ENCODE assay signal across 12 mouse cellular contexts in genomic region chr11:50739453-50739852, GRCm38 (mm10).
DNase-seq lines count a peak whose midpoint lies in the region; ATAC-seq and TF ChIP-seq lines count a peak whose summit lies in the region.
"Had no signal": no experiment of that assay in that cellular context is flagged by ENCODE, and none has a peak within 500 bp of the region (broad histone marks: within the 10 kb centered on the region; RNA-seq: fewer than 3 reads in every experiment).

No protein-coding gene starts in this region.

- no peaks in the 10 kb centered on the region for H3K27me3 ChIP-seq in kidney, adult 2 months (replicated peaks; ENCODE audit: control insufficient read depth, insufficient read depth, low read length)
- no peaks in the 10 kb centered on the region for H3K27me3 ChIP-seq in kidney, embryonic 16.5 days (ENCODE audit: insufficient read depth, low read length)
- H3K27me3 ChIP-seq: heart, embryonic 15.5 days had no signal

- peaks cover 4% of the 10 kb centered on the region; the same call in 1 of the 2 replicates for H3K4me1 ChIP-seq in kidney, adult 2 months (ENCODE audit: control insufficient read depth, insufficient read depth, low read length)
- H3K4me1 ChIP-seq in kidney, embryonic 16.5 days (ENCODE audit: insufficient read depth, low read length), result no peaks in the 10 kb centered on the region

- ATAC-seq in kidney, embryonic 16.5 days (ENCODE audit: low FRiP score, low TSS enrichment), result no peak
- ATAC-seq in erythroblast, adult 5-6 weeks (replicated peaks; ENCODE audit: low FRiP score, poor library complexity, severe bottlenecking), result no peak

- DNase-seq in embryo, embryonic 10 days (ENCODE audit: low spot score), result peak; percentile 30
- no peak for DNase-seq in embryo, embryonic 9.5 days (ENCODE audit: extremely low spot score)
- peak; percentile 58 for DNase-seq in kidney, adult 2 months
- peak; percentile 40 to 72 for DNase-seq in heart, adult 9 months (ENCODE audit: low spot score in 2 of 2)
- DNase-seq in kidney, postnatal 10 days, result peak; percentile 16
- no peak for DNase-seq in left cerebral cortex, adult 8-10 months (ENCODE audit: low spot score in 2 of 2)
- DNase-seq: lung, embryonic 14.5 days had no signal

- H3K4me2 ChIP-seq in kidney, embryonic 16.5 days (replicated peaks; ENCODE audit: low read depth, low read length), result no peak overlapping the region
- H3K4me2 ChIP-seq: heart, embryonic 15.5 days; lung, embryonic 14.5 days had no signal

- H3K27ac ChIP-seq in kidney, adult 2 months (ENCODE audit: insufficient read depth, low read depth, low read length), result no peak overlapping the region
- no peak overlapping the region for H3K27ac ChIP-seq in kidney, embryonic 16.5 days (ENCODE audit: low read length)
- H3K27ac ChIP-seq: heart, embryonic 15.5 days had no signal

- WGBS in kidney, adult 2 months, result 25% methylated on average over 10 of the region's 10 CpGs
- WGBS in kidney, embryonic 16.5 days, result 35% methylated on average over 10 of the region's 10 CpGs

- H3K36me3 ChIP-seq in kidney, adult 2 months (ENCODE audit: control insufficient read depth, insufficient read depth, low read length), result no peaks in the 10 kb centered on the region
- no peaks in the 10 kb centered on the region for H3K36me3 ChIP-seq in kidney, embryonic 16.5 days (ENCODE audit: insufficient read depth, low read length)
- H3K36me3 ChIP-seq: heart, embryonic 15.5 days had no signal

- H3K9me3 ChIP-seq in kidney, embryonic 16.5 days (ENCODE audit: low read length), result no peaks in the 10 kb centered on the region
- H3K9me3 ChIP-seq: heart, embryonic 15.5 days had no signal

- TF ChIP-seq CTCF in kidney, adult 2 months (conservative IDR thresholded peaks at IDR 0.05; ENCODE audit: insufficient read depth, insufficient read length, low read depth, low read length), result no peak

- H3K4me3 ChIP-seq in kidney, adult 2 months (ENCODE audit: insufficient read depth, low read depth, low read length), result no peak overlapping the region
- no peak overlapping the region for H3K4me3 ChIP-seq in kidney, embryonic 16.5 days (ENCODE audit: low read length)
- H3K4me3 ChIP-seq: erythroblast, embryonic 14.5 days; heart, embryonic 15.5 days; myocyte had no signal

- TF ChIP-seq POLR2A in kidney, adult 2 months (IDR thresholded peaks at IDR 0.05; ENCODE audit: low read depth, low read length), result no peak

- H3K9ac ChIP-seq in kidney, embryonic 16.5 days (replicated peaks; ENCODE audit: low read length), result no peak overlapping the region
- H3K9ac ChIP-seq: heart, embryonic 15.5 days; lung, embryonic 14.5 days had no signal

Comparison
In these comparisons a context has a peak if more than half of its experiments do, and no peak if none do; other contexts are left out.
1. DNase-seq: peak in embryo, embryonic 10 days (single experiment), kidney, adult 2 months (single experiment), heart, adult 9 months (2 of 2) and kidney, postnatal 10 days (single experiment); none in embryo, embryonic 9.5 days (single experiment) and left cerebral cortex, adult 8-10 months (0 of 2).